Mouse (Mus musculus) right cerebral cortex, postnatal 14 days (tissue): ENCODE results near the gene Ttc7b.

Experiments
- DNase-seq: peaks from one replicate; pipeline ENCODE4 v3.0.0; 2022

Ttc7b gene

DNA sequence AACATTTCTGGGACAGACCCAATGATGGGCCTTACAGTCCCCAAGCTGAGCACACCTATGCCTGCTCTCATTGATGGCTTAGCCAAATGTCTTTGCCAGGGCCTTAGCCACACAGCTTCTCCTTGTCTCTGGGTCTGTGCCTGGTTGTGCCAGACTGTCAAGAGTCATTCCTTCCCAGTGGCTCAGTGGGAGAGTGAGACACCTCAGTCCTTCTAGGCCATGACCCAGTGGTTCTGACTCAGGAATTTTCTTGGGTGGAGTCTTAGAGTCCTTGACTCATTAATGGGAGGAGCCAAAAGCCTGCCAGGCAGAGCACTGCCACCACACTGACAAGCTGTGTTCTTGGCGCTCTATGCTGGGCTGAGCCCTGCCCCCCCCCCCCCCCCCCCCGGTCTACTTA lies 193.9 kb downstream of the Ttc7b start:
- DNase-seq: no peak

DNA sequence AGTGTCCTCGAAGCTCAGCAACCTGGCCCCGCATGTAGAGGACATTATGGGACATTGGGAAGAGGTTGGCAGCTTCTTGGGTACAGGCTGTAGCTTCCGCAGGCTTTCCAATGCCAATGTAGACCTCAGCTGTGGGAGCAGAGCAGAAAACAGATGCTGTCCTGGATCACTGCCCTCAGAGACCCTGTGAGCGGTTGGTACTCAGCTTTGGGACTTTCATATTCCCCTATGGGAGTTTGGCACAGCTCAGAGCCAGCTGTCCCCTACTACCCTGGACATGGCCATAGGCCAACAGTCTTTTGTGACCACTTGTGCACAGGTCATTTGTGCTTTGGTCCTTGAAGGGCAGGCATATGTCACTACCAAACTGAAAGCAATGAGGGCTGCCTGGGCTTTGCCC lies 195.0 kb downstream of the Ttc7b start:
- DNase-seq: no peak

DNA sequence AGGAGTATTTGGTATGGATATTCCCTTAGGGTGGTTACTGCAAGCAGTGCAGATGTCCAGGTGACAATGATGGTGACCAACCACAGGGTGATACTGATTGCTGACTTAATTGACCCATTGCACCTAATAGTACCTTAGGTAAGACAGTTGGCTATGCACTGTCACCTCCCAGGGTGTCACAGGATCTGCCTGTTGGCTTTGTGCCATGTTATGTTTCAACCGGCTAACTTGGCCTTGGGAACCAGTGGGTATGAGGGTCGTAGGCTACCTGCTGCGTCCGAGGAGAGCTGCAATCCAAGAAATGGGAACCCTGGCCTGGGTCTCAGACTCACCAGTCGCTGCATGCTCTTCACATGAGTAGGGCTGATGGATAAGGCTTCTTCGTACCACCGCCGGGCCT lies 195.4 kb downstream of the Ttc7b start:
- no peak for DNase-seq

DNA sequence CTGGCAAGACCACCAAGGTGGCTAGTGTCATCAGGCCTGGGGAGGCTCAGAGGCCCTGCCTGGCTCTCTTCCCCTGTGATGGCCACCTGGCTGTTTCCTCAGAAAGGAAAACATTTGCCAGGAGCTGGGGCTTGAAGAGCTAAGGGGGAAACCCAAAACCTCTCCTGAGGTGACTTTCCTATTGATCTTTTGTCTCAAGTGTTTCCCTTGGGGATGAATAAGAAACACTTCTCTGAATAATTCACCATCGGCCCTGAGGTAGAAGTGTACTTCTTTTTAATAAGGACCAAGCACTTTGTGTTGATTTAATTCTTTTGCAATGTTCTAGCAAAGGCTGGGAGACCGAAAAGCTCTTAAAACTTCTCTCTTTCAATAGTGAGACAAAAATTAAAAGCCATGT lies 197.0 kb downstream of the Ttc7b start:
- no peak for DNase-seq

DNA sequence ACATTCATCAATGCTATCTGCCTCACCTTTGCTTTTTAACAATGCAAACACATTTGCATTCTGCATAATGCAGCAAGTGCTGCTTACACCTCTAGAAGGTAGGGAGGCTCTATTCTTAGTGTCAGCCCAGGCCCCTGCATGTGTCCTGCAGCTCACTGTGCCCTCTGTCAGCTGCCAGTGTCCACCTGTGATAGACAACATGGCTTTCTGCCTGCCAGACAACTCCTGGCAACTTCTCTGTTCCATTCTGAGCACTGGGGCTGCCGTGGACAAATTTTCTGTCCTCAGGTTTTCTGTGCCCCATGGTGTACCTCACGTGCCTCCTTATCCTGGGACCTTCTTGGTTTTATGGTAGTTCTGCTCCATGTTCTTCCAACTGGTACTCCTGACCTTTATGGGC lies 198.4 kb downstream of the Ttc7b start:
- DNase-seq: no peak

DNA sequence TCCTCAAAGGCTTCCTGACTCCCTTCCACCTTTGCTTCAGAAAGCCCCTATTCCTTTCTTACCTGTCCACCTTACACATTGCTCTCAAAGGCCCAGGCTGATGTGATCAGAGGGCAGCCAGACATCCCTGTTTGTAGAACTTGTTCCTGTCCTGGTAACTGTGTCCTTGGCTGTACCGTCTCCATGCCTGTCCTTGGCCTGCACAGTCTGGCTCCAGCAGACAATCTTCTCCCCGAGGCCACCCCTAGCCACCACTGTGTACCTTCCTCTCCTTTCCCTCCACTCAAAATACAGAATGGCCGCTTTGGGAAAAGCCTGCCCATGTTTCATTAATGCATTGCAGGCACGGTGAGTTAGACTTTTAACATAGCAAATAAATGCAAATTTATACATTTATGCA lies 199.1 kb downstream of the Ttc7b start:
- no peak for DNase-seq

DNA sequence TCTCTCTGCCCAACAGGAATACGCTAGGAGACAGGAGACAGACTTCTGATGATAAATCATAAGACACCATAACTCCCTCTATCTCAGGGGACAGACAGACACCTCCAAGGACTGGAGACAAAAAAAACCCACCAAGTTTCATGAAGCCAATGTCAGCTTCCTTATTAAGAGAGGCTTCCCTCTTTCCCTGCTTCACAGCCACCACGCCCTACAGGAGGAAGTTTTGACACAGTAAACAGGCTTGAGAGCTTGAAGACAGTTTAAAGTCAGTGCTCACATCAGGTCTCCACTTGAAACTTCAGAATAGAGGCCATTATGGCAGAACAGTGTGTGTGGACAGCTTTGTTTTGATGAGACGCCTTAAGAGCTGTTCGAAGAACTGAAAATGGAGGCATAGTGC lies 200.9 kb downstream of the Ttc7b start:
- no peak for DNase-seq

DNA sequence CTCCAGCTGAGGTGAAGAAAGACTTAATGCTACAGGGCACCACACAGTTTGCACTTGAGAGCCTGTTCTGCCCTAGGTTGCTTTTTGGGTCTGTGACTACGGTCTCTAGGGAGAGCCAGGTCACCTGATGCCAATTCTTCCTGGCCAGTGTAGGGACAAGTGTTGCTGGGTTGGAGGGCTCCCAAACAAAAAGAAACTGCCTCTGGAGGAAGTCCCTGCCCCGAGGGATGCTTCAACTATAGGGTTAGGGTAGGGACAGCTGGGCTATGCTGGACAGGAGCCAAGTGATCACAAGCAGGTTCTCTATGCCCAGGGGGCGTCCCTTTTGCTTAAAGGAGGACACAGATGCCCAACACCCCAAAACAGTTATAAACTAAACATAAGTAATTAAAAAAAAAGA lies 202.7 kb downstream of the Ttc7b start:
- no peak for DNase-seq

DNA sequence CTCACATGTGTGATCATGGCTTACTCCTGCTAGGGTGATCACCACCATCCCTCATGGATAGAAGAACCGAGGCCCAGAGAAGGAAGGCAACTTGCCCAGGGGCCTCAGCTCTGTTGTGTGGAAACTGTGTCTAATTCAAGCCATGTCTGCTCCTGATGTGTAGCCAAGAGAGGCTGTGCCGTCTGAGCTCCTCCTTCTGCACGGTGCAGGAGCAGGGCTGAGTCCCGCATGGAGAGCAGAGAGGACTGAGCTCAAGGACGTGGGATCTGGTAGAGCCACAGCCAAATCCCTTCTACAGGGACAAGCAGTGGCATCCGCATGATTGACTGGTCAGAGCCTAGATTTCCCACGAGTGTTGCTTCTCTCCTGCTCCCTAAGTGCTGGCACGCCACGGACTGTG lies 204.5 kb downstream of the Ttc7b start:
- no peak for DNase-seq

DNA sequence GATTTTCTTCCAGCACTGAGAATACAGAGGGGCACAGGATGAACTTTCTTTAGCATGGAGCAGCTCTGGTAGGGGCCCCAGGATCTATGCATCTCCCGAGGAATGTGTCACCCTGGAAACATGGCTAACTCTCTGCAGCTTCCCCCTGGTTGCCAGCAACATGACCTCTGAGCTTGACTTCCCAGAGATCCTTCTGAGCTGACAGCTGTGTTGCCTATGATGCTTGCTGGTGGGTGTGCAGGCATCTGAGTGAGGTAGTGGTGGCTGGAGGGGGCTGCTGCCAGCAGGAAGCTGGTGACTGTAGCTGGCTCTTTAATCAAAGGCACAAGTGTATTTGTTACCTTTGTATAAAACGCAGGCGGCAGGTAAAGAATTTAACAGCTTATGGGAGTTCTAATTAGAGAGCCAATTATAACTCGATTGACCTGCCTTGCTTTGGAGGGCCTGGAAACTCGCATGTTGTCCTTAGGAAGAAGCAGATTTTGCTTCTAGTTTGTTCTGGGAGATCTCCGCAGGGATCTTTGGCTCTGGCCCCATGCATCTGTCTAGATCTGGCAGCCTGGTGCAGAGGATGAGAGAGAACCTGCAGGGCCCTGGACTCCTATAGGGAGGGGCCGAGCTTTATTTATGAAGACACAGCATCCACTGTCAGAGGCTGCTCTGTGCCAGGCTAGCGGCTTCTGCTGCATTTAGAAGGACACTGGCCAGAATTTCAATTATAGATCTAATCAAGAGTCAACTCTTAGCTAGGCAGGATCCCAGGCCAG lies 205.3 kb downstream of the Ttc7b start:
- DNase-seq: no peak

DNA sequence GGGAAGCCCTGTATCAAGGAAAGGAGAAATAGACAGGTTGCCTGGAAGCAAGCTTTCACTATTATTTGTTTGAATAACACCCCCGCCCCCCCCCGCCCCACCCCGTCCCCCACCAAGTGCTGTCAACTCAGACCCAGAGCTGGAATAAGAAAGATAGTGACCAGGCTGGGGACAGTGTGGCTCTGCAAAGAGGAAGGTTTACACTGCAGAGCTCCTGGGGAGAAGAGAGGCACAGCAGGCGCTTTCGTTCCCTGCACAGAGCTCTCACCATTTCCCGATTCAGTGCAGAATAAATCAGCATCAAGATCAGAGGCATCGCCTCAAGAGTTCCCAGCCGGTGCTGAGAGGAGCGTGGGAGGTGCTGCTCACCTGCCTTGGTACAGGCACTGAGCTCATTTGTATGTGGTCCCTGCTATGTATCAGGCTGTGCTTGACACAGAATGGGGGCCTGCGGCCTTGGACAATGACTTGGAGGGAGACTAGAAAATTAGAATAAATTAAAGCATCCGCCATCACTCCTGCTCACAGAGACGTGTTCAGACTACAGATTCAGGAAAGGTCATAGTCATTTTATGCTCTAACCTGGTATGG lies 206.7 kb downstream of the Ttc7b start:
- no peak for DNase-seq

DNA sequence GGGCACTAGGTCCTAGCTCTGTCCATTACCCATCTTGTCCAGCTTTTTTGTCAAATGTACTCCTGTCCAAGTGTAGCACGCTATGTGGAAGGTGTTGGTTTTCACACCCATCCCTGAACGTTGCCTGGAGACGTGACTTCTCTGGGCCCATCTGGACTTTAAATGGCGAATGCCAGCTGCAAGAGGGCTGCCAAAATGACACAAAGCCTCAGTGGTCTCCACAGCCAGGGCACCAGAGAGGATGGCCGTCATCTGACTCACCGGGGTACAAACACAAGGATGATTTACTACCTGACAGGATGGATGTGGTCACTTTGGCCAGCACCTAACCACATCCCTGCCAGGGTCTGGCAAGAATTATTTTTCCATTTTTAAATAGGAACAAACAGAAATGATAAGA lies 207.4 kb downstream of the Ttc7b start:
- no peak for DNase-seq

DNA sequence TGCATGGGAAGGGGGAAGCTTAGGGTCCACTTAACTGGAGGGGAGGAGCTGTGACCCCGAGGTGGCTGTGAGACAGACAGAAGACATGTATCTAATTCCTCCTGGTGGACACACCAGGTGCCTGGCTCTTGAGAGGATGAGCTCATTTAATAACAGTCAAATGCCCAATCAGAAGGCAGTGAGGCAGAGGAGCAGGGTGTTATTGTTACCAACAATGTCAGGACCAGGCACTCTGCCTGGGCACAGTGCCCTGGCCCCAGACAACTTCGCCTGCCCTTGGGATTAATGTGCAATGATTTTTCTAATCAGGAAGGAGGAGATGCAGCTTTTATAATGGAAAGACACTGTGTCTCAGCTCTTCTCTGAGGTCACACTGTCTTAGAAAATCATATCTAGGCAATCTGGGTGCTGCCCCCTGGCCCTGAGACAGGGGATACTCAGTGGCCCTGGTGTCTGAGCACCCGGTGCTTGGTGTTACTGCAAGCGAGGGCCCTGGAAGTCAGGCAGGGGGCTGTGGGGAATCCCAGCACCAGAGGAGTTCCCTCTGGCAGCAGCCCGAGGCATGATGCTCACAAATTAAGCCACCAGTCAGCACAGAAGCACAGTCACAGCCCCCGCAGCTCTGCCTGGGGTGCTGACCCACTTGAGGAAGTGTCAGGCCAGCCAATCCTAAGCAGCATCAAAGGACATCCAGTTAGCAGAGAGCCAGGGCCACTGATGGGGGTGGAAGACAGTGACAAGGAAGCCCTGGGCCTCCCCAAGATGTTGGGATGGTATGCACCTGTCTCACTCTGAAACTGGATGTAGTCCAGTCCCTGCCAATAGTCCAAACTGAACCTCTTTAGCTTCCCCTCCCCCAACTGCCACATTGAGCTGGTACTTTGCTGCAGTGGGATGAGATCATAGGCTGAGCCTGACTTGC lies 209.9 kb downstream of the Ttc7b start:
- DNase-seq: no peak

DNA sequence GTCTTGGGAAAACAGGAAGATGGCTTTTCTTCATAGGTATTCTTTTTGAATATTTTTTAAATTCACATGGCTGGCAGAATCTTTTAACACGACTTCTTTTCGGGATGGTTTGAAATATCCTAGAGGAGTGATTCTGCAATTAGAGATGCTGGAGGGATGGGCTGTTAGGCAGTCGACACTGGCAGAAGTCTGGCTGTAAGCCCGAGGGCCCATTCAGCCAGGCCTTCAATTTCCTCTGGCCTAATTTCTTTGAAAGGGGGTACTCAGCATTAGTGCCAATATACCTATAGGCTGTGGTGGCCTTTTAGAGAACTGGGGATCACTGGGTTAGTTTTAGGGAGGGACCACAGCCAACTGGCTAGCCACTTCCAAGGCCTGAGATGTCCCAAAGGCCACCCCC lies 211.4 kb downstream of the Ttc7b start:
- no peak for DNase-seq

DNA sequence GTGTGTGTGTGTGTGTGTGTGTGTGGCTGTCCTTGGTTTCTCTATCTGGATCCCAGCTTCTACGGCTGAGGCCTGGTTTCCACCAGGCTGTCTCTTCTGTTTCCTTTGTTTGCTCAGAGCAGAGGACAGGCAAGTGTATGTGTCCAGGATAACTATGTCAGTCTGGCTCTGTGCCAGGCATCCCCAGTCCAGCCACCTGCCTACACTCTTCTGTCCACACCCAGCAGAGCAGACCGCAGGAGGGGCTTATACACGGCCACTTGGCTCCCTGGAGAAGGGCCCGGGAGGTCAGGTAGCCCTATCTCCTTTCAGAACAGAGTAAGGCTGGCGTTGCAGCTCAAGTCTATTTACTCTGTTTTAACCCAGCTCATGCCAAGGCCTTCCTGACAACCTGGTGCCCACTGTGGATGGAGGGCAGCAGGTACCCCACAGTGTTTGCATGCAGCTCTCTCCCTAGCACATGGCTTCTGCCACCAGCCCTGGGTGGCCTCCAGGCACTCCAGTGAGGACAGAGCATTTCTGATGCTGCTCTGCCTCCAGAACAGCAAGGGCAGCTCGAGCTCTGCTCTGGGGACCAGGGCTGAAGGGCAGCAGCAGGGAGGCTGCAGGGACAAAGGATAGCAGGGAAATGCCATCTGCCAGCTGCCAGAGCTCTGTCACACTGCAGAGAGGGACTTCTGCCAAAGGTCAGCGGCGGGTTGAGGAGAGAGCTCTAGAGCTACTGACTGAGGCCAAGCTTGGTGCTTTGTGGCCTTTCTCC lies 212.9 kb downstream of the Ttc7b start:
- no peak for DNase-seq

DNA sequence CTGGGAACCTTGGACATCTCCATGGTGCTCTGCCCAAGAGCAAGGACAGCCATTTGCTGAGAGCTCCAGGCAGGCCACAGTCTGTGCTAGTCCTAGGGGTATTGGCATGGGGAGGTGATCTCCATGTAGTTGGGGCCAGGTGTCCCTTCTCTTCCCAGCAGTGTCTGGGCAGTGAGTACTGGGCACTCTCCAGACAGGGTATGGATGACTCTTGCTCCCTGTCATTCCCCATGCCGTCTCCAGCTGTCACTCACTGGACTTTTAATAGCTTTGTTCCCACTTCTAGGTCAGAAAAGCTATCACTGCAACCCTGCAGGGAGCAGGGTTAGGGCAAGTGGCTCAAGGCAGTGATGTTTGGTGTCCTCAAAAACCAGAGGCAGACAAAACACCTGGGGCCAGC lies 214.3 kb downstream of the Ttc7b start:
- DNase-seq: no peak

DNA sequence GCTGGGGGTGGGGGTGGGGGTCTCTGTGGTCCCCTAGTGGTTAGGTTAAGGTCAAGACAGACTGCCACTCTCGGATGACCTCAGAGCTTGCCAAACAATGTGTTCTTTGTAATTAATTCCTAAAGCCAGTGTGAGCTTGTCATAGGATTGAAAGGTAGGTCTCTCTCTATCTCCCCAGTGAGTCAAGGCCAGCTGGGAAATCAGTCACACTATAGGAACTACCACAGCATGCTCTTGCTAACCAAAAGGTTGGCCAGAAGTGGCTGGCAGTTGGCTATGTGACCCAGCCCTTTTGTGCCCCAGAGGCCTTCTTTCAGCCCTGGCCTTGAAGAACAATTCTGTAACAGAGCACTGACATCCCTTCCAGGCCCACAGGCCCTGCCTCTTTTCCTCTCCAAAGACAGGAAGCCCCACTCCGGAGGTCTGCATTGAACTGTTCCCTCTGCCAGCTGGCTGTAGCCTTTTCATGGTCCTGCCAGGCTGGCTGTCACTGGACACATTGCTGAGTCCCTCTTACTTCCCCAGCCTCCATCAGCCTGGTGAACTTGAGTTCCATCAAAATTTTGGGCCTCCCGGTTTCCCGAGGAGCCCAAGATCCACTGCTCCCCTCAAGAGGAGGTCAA lies 215.5 kb downstream of the Ttc7b start:
- DNase-seq: no peak

DNA sequence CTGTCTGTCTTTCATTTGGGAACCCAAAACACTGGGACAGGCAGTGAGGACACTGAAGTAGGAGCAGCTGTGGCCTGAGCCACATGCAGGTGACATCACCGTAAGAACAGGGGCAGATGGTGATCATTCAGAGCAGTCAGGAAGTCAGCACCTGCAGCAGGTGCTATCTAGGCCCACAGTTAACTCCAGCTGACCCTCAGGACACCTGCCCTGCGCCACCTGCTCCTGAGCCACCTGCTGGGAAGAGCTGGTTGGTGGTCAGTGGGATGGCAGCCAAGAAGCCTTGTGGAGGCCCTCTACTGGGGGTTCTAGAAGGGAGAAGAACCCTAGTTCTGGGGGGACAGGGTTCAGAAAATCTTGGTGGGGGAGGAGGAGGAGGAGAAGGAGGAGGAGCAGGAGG lies 216.3 kb downstream of the Ttc7b start:
- no peak for DNase-seq

DNA sequence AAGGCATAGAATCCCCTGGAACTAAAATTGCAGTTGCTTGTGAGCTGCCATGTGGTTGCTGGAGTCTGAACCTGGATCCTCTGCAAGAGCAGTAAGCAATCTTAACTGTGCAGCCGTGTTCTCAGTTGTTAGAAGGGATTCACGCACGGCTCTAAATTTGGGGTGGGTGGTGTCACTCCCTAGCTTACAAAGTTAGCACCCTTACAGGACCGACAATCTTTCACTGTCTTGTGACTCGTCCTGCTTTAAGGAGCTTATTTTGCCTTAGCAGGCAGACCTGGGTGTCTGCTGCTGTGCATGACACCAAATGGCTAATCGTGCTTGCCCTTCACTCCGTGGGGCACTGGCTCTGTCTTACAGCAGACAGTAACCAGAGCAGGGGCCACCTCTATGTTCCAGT lies 217.5 kb downstream of the Ttc7b start:
- DNase-seq: no peak

DNA sequence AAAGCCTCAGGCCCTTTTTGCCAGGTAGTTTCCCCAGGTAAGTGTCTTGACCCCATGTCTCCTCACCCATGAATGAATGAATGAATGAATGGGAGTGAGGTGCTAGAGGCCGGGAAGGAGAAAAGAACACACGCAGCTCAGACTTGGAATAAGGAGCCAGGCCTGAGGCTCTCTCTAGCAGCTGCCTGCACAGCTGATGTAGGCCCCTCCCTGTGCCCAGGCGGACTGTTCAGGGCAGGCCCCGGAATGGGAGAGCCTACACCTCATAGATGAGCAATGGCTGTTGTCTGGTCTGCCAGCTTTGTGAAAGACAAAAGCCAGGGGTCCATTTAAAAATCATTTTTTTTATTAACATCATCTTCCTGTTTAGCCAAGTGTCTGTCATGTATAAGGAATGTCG lies 220.2 kb downstream of the Ttc7b start:
- no peak for DNase-seq

DNA sequence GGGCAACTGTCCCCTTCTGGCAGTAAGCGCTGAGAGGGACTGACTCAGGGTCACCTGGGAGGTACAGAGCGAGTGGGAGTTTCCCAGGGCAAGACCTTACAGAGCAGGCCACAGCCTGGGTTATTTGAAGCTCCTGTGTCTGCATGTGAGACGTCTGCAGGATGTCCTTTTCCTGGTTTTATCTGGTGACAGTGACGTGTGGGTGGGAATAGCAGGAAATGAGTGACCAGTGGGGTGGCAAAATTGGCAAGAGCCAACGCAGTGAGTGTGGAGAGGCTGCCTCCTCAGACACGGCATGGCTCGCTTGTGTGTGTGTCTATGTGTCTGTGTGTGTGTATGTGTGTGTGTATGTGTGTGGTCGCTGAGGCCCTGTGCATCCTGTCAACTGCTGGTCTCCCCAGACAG lies 221.3 kb downstream of the Ttc7b start:
- DNase-seq: no peak

DNA sequence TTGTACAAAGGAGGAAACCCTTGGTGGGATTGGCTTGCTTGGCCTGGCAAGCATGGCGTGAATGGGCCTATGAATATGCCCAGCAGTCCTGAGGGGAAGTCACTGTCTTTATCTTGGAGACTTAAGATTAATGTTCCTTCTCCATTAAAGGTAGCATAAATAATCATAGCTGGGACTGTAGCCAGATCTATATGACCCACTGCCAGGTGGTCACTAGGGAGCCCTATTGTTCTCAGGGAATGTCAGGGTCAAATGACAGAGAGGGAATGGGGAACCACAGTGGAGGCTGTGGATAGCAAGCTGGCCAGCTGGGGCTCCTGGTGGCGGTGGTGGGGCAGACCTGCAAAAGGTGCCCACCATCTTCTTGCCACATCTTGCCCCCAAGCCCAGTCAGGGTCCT lies 221.8 kb downstream of the Ttc7b start:
- no peak for DNase-seq

DNA sequence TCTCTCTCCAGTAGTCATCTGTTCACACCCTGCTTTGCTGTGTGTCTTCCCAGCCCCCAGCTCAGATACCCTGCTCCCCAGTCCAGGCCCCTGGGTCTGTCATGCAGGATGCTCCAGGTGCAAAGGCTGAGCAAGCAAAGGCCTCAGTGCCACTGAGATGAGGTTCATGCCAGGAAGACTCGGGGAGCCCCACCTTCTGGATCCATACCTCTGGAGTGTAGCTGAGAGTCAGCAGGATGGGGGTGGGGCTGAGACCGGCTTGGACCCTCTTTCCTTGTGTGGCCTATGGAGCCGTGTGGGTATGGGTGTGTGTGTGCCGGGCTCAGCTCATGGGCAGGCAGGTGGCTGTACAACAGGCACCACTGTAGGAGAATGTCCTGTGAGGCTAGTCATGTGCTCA lies 222.7 kb downstream of the Ttc7b start:
- DNase-seq: no peak
